Mouse (Mus musculus) hindbrain, embryonic 13.5 days (tissue): ENCODE measurements around the gene Ncdn. TPM values are rescaled to one million over a fixed set of nuclear protein-coding genes. Genes with fewer than 3 reads are reported as not detected.

Experiments used
- polyA plus RNA-seq: library from polyadenylated mRNA; unstranded; fragments of >200 nt; fragmentation: Nextera tagmentation; extraction: Ambion mirVana; gene quantifications from 2 replicates; pipeline ENCODE4 v1.2.1, GENCODE M21; 2015

Gene Ncdn
- polyA plus RNA-seq, 1 experiment from 2014 or later = 83.8 TPM

Other genes with a start within 250 kb of the Ncdn start
- gene Ago4, start 220.0 kb downstream of the Ncdn start, polyA plus RNA-seq = 9.9 and 10.0 TPM in 2 replicates
- gene Clspn, start 196.5 kb downstream of the Ncdn start, polyA plus RNA-seq = 8.7 and 9.0 TPM in 2 replicates
- gene 5730409E04Rik, start 143.6 kb downstream of the Ncdn start, polyA plus RNA-seq = 7.9 and 9.2 TPM in 2 replicates
- 445 and 454 TPM in 2 replicates for gene Psmb2, start 75.8 kb downstream of the Ncdn start, polyA plus RNA-seq
- gene Tfap2e, start 17.2 kb downstream of the Ncdn start, polyA plus RNA-seq = 0.38 and 0.54 TPM in 2 replicates
- gene AU040320, start 106 bp upstream of the Ncdn start, polyA plus RNA-seq = 40.0 and 40.3 TPM in 2 replicates
- gene Zmym4, start 214.7 kb upstream of the Ncdn start, polyA plus RNA-seq = 30.0 and 31.4 TPM in 2 replicates